Mouse (Mus musculus): Measurements from ENCODE around the gene Scgb1c1. TPM values are rescaled to one million over a fixed set of nuclear protein-coding genes. Genes with fewer than 3 reads are reported as not detected.

Gene Scgb1c1
- polyA plus RNA-seq, 1 experiment, result not detected

GRCm38 (mm10) chr7:140857550-140858505 lies 12.5 kb downstream of the Scgb1c1 start, which contains the start of gene Bet1l:
Gene Bet1l (minus strand): TSS chr7:140857577.
- peak; percentile 35 for DNase-seq (ENCODE audit: low read depth)
- TF ChIP-seq CTCF (IDR thresholded peaks at IDR 0.05; ENCODE audit: borderline replicate concordance, extremely low read depth, insufficient read depth, insufficient read length) (no peak), POLR2A (IDR thresholded peaks at IDR 0.05; ENCODE audit: borderline replicate concordance, extremely low read depth, insufficient read depth, insufficient read length, poor library complexity, severe bottlenecking) (no peak)

GRCm38 (mm10) chr7:140858746-140859145 lies 13.4 kb downstream of the Scgb1c1 start:
- no peak for TF ChIP-seq CTCF (IDR thresholded peaks at IDR 0.05; ENCODE audit: borderline replicate concordance, extremely low read depth, insufficient read depth, insufficient read length)
- no peak for TF ChIP-seq POLR2A (IDR thresholded peaks at IDR 0.05; ENCODE audit: borderline replicate concordance, extremely low read depth, insufficient read depth, insufficient read length, poor library complexity, severe bottlenecking)
- DNase-seq (ENCODE audit: low read depth), result no peak

- DNase-seq (ENCODE audit: low read depth), result no peak
- TF ChIP-seq CTCF (IDR thresholded peaks at IDR 0.05; ENCODE audit: borderline replicate concordance, extremely low read depth, insufficient read depth, insufficient read length) (no peak), POLR2A (IDR thresholded peaks at IDR 0.05; ENCODE audit: borderline replicate concordance, extremely low read depth, insufficient read depth, insufficient read length, poor library complexity, severe bottlenecking) (no peak)
Observed at GRCm38 (mm10) chr7:140859997-140860396, 14.7 kb downstream of the Scgb1c1 start.

- TF ChIP-seq POLR2A (IDR thresholded peaks at IDR 0.05; ENCODE audit: borderline replicate concordance, extremely low read depth, insufficient read depth, insufficient read length, poor library complexity, severe bottlenecking) (no peak), CTCF (IDR thresholded peaks at IDR 0.05; ENCODE audit: borderline replicate concordance, extremely low read depth, insufficient read depth, insufficient read length) (no peak)
Observed at GRCm38 (mm10) chr7:140860728-140861127, 15.4 kb downstream of the Scgb1c1 start.

GRCm38 (mm10) chr7:140864761-140865160 lies 19.4 kb downstream of the Scgb1c1 start:
- TF ChIP-seq POLR2A (IDR thresholded peaks at IDR 0.05; ENCODE audit: borderline replicate concordance, extremely low read depth, insufficient read depth, insufficient read length, poor library complexity, severe bottlenecking) (no peak), CTCF (IDR thresholded peaks at IDR 0.05; ENCODE audit: borderline replicate concordance, extremely low read depth, insufficient read depth, insufficient read length) (no peak)
- no peak for DNase-seq (ENCODE audit: low read depth)

More at GRCm38 (mm10) chr7:140860728-140861127, 15.4 kb downstream of the Scgb1c1 start:
- DNase-seq (ENCODE audit: low read depth), result no peak

- no peak for TF ChIP-seq POLR2A (IDR thresholded peaks at IDR 0.05; ENCODE audit: borderline replicate concordance, extremely low read depth, insufficient read depth, insufficient read length, poor library complexity, severe bottlenecking)
- TF ChIP-seq CTCF (IDR thresholded peaks at IDR 0.05; ENCODE audit: borderline replicate concordance, extremely low read depth, insufficient read depth, insufficient read length), result no peak
- DNase-seq (ENCODE audit: low read depth), result no peak
Observed at GRCm38 (mm10) chr7:140874224-140874623, 28.9 kb downstream of the Scgb1c1 start.

GRCm38 (mm10) chr7:140877364-140877763 lies 32.0 kb downstream of the Scgb1c1 start:
- no peak for DNase-seq (ENCODE audit: low read depth)
- TF ChIP-seq CTCF (IDR thresholded peaks at IDR 0.05; ENCODE audit: borderline replicate concordance, extremely low read depth, insufficient read depth, insufficient read length) (no peak), POLR2A (IDR thresholded peaks at IDR 0.05; ENCODE audit: borderline replicate concordance, extremely low read depth, insufficient read depth, insufficient read length, poor library complexity, severe bottlenecking) (no peak)

GRCm38 (mm10) chr7:140879355-140879754 lies 34.0 kb downstream of the Scgb1c1 start:
- TF ChIP-seq POLR2A (IDR thresholded peaks at IDR 0.05; ENCODE audit: borderline replicate concordance, extremely low read depth, insufficient read depth, insufficient read length, poor library complexity, severe bottlenecking) (no peak), CTCF (IDR thresholded peaks at IDR 0.05; ENCODE audit: borderline replicate concordance, extremely low read depth, insufficient read depth, insufficient read length) (no peak)

GRCm38 (mm10) chr7:140880419-140880818 lies 35.1 kb downstream of the Scgb1c1 start:
- no peak for TF ChIP-seq CTCF (IDR thresholded peaks at IDR 0.05; ENCODE audit: borderline replicate concordance, extremely low read depth, insufficient read depth, insufficient read length)
- TF ChIP-seq POLR2A (IDR thresholded peaks at IDR 0.05; ENCODE audit: borderline replicate concordance, extremely low read depth, insufficient read depth, insufficient read length, poor library complexity, severe bottlenecking), result no peak
- DNase-seq (ENCODE audit: low read depth), result no peak

More at GRCm38 (mm10) chr7:140879355-140879754, 34.0 kb downstream of the Scgb1c1 start:
- DNase-seq (ENCODE audit: low read depth), result no peak

GRCm38 (mm10) chr7:140880865-140881515 lies 35.6 kb downstream of the Scgb1c1 start:
- TF ChIP-seq CTCF (IDR thresholded peaks at IDR 0.05; ENCODE audit: borderline replicate concordance, extremely low read depth, insufficient read depth, insufficient read length) (no peak), POLR2A (IDR thresholded peaks at IDR 0.05; ENCODE audit: borderline replicate concordance, extremely low read depth, insufficient read depth, insufficient read length, poor library complexity, severe bottlenecking) (no peak)
- no peak for DNase-seq (ENCODE audit: low read depth)
